Mouse (Mus musculus): ENCODE data around the gene Apba2.

- TF ChIP-seq CTCF (IDR thresholded peaks at IDR 0.05; ENCODE audit: low read depth), result no peak
- TF ChIP-seq EP300 (IDR thresholded peaks at IDR 0.05; ENCODE audit: low read depth), result no peak
Observed at GRCm38 (mm10) chr7:64725967-64726695, 224.6 kb downstream of the Apba2 start.

Data from heart, postnatal 0 days (tissue).